Mouse (Mus musculus): Measurements from ENCODE around the gene Rfx8.

Gene Rfx8

DNA sequence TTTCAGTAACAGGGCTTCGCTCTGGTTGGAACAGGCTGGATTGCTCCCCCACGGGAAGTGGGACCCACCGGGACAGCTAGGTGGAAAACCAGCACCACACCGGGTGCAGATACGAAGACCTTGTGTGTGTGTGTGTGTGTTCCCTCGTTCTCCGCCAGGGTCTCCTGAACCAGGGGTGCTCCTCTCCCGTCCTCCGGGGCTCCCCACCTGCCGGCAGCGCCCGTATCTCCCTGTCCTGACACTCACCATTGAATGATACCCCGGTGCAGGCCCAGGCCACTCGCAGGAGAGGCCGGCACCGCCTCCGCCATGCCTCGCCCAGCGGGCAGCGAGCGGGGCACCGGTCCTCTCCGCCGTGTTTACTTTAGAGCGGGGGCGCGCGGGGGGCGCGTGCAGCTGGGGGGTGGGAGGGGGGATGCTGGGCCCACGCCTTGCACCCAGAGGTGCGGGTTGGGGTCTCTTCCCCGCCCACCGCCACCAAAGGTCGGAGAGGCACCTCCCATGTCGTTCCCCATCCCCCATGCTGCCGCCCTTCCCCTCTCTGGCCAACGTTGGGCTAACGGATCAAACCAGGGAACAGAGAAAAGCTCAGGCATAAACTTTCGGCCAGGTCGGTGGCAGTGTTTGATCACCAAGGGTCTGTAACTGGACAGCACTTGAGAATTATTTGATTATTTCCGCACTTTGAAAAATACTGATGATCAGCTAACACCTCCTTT is at the start of gene Rfx8:
Rfx8 (minus strand) TSS at position 366 of the 719 bp plus-strand sequence.
- DNase-seq: no peak

DNA sequence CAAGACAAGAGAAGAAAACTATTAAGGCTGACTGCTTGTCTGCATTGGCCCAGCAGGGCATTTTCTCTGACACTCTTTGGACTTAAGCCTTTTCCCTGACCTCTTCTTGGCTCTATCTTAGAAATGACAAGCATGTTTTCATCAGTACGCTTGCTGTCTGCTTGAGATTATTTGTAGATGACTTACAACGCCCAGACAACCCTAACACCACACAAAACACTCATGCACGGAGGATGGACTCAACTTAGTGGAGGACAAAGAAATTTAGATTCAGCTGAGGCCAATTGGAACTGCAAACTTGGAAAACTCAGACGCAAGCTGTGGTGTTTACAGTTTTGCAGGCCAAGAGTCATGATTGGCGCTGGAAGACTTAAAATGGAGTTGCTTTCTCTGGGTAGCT is 49.6 kb upstream of the Rfx8 start:
- no peak for DNase-seq

DNA sequence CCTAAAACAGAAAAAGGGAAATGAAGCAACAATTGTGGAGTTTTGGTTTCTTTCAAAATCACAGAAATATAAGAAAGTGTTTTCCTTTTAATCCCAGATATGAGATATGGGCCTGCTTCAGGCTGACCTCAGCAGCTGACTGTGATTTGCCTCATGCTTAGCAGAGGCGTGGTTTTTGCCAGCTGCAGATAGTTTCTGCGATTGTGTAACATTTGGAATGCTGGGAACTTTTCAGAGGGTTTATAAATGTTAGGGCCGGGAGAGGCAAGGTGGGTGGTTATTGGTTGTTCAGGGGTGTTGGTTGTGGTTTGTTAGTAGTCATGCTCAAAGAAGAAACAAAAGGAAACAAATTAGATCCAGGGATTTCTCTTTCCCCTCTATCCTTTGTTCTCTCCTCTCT is 47.2 kb upstream of the Rfx8 start:
- no peak for DNase-seq

DNA sequence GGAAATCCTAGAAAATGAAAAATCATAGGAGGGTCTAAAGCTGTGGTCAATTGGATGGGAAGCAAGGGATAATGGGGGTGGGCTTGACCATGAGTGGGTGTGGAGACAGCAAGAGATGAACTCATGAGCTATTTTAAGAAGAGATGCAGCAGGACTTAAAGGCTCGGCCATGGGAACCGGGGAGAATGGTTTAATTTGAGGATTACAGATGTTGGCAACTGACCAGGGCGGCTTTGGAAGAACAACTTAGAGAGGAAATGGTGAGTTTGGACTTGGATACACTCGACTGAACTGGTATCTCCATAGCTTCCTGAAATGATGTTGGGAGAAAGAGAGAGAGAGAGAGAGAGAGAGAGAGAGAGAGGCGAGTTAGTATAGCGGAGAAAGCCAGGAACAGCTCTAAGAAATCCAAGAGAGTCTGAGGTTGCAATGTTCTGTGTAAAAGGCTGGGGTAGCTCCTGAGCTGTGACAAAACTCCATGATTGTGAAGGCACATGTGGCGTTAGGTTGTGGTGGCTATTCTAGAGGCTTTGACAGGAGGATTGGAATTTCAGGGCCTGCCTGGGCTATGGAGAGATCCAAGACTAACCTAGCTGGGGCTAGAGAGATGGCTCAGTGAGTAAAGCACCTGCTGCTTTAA is 45.2 kb upstream of the Rfx8 start:
- DNase-seq: no peak

DNA sequence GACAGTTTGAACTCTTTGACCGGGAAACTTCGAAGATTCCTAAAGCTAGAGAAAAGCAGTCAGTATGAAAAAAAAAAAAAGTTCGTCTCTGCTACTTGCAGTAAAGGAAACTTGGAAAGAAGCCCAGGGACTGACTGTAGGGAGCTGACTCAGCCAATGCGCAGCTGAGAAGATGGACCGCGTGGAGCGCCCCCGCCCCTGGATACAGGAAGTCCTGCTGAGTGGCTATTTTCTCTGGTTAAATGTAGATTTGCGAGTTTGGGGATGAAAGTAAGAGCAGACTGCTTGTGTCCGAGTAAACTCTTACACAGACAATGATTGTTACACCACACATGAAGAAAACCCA is 41.2 kb upstream of the Rfx8 start:
- peak; percentile 19 to 28 for DNase-seq

DNA sequence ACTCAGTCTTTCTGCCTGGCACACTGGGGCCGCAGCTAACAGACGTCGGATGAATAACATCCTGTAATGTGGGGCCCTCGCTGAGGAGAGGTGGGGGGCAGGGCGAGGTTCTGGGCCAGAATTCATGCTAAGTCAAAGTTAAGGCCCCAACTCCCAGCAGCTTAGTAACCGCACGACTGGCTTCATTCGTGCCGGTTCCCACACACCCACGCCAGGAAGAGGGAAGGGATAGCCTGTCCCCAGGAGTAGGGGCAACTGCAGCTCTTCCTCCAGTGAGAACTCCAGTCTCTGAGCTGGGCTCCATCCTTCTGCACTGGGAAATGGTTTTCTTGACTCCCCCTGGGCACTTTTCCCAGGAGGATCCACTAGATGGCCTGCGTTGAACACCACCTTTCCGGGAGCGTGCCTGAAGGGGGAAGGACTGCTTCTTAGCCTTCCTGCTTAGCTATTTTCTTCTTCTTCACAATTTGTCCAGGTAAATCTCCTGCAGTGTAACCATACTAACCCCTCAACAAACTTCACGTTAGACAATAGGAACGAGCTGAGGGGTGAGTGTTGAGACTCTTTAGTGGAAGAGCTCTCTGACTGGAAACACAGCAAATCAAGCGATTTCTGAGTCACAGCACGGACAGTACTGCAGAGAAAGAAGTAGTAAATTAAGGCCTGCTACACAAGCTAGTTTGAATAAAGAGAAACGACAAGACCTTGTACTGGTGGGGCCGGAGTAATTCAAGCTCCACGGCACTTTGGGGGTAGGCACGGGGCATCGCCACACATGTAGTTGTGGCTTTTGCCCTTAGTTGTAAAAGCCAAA is 40.6 kb upstream of the Rfx8 start:
- peak; percentile 18 to 38 for DNase-seq

DNA sequence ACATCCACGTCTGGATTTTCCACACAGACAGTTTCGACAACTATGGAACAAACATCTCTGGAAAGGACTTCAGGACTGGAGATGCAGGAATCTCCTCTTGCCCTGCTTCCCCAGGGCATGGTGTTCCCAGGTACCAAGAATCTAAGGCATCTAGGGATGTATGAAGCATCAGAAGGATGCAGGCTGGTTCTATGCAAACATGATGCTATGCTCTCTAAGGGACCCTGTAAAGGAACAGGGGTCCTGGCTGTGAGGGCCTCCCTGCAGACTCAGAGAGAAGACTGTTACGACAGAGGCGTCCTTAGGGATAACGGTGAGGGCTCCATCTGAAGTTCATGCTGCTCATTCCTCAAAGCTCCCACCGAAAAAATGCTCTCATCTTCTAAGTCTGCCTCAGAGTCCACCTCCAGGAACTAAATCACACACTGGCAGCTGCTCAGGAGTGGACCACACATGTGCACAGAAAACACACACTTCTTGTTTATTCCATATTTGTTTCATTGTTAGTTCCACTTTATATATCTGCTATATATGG is 39.5 kb upstream of the Rfx8 start:
- no peak for DNase-seq

DNA sequence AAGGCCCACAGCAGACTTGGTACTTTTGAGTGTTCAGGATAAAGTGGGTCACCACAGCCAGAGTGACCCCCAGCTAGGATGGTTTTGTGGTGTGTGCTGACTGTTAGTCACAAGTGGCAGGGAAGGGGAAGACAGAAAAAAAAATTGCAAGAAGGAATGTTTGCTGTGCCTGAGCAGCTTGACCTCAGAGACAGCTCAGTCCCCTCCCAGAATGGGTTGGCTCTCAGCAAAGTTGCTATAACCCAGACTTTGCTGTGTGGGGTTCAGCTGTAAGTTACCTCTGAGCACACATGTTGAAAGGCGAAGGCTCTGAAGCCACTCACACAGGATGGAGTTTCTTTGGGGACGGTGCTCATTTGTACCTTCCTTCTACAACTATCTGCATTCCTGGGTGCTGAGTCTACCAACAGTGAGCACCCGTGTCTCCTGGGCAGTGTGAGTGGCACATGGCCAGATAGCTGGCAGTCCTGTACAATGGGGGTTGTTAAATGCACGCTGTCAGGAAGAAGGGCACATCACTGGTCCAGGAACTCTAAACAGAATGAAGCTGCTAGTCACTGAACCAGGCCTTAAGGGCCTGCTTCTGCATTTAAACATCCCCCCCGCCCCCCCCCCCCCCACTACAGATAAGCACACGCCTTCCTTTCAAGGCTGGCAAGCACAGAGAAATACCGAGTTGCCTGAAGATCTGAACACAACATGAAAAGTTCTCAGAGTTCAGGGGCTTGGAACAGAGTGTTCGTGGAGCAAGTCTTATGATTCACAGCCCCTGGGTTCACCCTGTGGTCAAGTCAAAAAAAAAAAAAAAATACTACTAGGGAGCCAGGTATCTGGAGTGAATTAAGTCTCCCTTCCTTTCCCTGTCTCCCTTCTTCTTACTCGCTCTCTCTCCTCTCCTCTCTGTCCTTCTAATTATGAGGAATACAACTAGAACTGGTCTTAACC is 38.7 kb upstream of the Rfx8 start:
- DNase-seq: no peak

DNA sequence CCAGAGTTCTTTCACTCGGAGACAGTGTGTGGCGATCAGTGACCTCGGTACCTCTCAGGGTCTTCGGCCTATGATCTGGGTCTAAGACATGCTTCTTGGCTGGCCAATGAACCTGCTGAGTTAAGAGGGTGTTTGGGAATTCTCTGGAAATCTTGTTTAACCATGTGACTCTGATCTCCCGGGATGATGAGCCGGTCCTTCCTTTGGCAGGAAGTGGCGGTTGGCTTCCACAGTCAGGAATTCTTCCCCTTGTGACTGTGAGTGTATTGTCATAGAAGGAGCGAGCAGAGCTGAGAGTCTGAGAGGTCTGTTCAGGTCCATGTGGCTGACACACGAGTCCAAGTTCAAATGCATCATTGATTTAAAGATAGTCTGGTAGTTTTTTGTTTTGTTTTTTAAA is 37.4 kb upstream of the Rfx8 start:
- no peak for DNase-seq

DNA sequence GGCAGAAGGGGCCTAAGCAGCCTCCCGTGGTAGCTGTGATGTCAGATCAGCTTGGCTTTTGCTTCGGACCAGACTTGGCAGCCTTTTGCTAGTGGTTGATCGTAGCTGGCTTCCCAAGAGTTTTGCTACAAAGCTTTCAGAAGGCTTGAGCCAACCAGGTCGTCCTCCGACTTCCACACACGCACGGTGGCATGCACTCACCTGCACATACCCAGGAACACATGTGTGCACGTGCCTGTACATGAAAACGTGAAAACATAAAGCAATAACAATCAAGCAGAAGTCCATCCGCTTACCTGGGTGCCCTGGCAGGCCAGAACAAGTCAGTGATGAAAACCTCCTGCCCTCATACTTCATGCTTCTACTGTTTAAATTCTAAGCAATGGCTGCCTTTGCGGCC is 36.2 kb upstream of the Rfx8 start:
- DNase-seq: no peak

DNA sequence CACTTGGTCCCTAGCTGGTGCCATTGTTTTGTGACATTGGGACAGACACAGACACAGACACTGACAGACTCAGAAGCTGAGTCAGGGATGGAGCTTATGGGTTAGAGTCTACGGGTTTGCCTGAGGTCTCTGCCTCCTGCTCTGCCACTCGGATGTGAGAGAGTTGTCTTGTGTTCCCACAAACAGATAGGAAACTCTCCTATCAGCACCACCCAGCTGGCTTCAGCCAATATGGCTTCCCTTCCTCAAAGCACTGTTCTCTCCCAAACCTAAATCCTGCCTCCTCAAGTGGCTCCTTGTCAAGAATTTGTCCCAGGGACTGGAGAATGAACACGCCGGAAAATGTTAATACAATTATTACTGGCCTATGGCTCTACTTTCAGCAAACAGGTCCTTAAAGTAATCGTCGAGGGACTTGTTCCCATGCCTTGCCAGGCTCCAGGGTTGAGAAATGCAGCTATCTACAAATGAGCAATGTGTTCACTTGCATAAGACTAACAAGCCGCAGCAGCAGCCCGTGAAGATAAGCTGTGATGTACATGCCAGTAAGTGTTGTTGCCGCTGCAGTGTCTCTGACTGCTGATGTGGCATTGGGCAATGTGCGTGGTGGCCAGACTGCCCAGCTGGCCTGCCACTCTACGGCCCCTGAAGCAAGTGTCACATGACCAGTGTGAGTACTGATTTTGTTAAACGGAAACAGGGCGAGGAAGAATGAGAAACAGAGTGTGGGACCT is 33.6 kb upstream of the Rfx8 start:
- no peak for DNase-seq

DNA sequence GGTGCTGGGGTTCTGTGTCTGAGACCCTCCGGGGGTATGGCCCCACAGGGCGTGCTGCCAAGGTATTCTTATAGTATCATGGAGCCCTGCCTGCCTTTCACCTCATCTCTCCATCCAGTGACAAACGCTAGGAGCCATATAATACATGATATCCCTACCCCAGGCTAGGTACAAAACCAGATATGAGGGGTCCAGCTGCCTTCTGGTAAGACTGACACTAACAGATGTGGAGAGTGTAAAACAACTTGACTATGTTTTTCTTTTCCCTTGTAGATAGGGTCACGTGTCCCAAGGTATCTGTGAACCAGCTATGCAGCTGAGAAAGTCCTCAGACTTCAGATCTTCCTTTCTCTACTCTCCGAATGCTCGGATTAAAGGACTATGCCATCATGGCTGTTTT is 30.7 kb upstream of the Rfx8 start:
- no peak for DNase-seq

DNA sequence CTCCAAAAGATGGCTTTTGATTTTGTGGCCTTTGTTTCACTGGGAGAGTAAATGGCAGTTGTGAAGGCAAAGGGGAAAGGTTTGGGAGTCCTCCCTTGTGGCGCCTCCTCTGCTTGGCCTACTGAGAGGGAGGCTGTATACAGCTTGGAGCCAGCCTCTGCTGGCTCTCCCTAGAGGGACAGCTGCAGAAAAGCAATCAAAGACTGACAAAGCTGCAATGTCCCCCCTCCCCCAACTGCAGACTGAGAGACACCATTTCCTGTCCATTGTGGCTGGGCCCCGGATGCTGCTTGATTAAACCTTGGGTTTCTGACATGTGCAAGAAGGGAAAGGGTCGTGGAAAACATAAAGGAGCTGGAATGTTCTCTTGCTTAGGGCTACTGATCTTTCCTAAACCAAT is 28.9 kb upstream of the Rfx8 start:
- peak in 1 of 2 experiments; percentile 57 for DNase-seq

DNA sequence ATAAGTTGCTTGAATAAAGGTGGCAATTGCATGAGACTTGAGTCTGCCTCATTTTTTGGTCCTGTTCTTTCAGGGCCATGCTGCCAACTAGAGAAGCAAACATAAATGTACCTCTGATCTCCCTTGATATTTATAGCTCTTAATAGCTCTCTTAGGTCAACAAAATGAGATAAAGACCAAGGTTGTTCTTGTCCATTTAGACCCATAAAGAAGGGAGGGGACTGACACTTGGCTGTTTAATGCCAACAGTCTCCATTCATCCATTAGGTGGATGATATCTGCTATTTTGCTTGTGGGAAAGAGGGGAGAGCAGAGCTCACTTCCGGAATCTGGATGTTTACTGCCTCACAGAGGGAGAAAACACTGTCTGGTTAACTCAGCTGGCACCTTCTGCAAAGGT is 28.4 kb upstream of the Rfx8 start:
- DNase-seq: no peak

DNA sequence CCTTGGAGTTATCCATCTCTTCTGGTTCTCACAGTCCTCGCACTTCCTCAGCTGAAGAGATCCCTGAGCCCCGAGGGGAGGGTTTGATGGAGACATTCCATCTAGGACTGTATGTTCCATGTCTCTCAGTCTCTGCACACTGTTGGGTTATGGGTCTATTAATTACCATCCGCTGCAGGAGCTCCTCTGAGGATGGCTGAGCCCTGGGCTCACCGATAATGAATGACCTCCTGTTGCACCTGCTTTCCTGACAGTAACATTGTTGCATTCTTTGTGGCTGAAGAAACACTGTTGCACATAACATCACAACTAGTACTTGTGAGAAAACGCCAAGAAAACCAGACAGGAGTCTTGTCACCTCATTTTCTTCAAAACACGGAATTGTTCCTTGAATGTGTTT is 27.9 kb upstream of the Rfx8 start:
- no peak for DNase-seq

DNA sequence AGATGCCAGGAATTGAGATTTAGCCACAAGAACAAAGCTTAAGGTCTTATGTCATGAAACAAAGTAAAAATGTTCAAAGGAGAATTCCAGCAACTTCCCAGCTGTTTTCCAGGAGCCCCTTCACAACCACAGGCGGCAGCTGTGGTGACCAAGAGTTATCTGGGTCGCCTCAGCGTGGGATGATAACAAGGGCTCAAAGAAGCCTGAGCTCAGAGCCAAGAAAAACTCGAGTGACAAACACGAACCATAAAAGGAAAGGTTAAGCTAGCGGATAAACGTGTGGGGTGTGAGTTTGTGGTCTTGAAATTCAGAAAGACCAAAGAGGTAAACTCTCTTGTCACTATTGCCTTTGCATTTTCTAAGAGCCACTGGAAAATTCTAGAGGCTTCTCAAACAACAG is 25.7 kb upstream of the Rfx8 start:
- no peak for DNase-seq

DNA sequence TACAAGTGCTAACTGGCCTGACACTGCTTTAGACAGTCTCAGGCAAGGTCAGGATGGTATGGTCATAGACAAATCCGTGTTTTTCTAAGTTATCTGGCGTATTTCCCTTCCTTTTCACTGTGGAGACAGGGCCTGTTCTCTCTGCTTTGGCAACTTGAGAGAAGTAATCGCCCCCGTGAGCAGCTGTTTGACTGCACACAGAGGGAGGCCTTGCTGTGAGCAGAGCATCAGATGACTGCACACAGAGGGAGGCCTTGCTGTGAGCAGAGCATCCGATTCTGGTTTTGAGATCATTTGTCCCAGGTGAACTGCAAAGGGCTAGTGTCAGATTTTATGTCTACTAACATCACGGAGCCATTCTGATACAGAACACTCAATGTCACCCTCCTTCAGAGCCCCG is 20.2 kb upstream of the Rfx8 start:
- DNase-seq: no peak

DNA sequence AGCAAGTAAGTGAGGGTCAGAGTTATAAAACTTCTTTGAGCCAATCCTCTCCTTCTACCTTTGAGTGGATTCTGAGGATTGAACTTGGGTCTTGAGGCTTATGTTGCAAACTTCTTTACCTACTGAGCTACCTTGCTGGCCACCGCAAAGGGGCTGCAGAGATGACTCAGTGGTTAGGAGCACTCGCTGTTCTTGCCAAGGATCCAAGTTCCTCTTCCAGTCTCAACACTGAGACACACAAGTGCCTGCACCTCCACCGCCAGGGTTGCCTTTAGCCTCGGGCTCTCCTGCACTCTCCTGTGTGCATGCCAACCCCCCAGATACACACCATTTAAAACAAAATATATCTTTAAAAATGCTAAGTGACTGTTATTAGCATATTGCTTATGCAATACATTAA is 19.2 kb upstream of the Rfx8 start:
- no peak for DNase-seq

DNA sequence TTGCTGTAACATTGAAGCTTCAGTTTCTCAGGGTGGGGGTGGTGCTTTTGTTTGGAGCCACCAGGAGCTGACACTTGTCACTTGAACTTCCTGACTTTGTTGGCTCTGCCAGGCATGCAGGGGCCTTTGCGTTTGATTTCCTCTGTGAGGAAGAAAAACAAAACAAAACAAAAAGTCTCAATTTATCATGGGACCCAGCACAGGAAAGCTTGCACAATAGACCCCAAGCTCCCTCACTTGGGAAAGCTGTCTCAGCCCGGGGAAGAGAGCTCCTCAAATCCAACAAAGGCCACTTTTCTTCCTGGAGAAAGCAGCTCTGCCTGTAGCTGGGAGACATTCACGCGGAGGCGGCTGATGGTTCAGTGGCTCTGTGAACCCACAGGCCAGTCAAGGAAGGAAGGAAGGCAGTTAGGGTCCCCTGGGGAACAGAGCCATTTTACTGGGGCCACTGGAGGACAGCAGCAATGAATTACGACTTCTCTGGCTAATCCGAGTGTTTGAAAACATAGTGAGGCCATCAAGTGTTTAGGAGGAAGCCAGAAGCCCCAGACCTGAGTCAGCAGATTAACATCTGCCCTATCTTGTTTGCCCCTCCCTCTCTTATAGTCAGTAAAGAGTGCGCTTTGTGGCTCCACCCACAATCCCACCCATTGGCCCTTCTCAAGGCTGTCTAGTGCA is 15.3 kb upstream of the Rfx8 start:
- DNase-seq: peak; percentile 49 to 67

DNA sequence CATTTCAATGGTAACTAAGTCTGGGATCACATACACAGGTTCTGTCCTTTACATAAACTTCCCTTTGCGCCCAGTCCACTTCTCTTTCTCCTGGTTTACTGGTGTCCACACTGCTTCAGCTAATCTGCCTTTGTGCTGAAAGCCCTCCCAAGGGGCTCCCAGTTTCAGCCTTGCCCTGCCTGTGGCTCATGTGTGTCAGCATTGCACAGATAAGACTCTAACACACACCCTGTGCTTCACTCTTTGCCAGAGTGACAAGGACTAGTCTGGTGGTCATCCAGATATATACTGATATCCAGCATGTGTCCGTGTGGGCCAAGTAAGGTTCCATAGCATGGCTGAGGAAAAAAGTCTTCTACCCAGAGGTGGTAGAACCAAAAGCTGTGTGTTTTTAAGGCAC is 14.7 kb upstream of the Rfx8 start:
- DNase-seq: no peak

DNA sequence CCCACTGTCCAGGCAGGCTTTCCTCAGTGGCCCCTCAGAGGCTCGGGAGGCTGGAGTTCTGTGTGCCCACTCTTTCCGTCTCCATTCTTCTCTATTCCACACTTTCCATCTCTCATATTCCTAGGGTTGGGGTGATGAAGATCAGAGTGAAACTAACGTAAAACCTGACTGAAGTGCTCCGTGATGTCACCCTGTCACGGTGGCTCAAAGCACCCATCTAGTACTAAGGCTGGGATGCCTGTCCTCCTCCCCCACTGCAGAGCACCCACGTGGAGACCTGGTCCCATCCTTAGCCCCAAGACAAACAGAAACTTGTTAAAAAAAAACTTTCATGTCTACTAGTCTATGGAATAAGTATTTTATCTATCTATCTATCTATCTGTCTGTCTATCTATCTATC is 14.1 kb upstream of the Rfx8 start:
- no peak for DNase-seq

All from thymus, adult 18-20 months (tissue).